Mouse (Mus musculus): ENCODE results near the gene Clic1. TPM values are rescaled to one million over a fixed set of nuclear protein-coding genes. Genes with fewer than 3 reads are reported as not detected.

Clic1 gene
- polyA plus RNA-seq, 1 experiment from 2014 or later, result 90.9 TPM

DNA sequence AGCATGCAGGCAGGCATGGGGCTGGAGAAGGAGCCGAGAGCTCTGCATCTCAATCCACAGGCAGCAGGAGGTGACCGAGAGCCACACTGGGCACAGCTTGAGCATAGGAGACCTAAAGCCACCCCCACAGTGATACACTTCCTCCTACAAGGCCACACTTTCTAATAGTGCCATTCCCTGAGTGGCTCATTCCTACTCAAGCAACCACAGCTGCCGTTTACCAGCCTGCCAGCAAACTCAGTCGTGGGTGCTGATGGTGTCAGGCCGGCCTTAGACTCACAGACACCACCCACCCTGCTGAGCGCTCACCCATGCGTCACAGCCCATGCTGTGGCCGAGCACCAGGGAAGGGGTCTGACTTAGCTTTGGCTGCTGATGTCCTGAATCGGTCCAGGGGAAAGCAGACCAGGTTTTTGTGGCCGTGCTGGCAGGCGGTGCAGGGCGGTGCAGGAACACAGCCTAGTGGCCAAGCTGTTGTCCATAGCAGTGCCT is 47.4 kb downstream of the Clic1 start:
- no peak overlapping the region; the same call in 1 of the 2 replicates for H3K9ac ChIP-seq (ENCODE audit: low read depth, low read length)
- 86% methylated on average over 12 of the region's 12 CpGs for WGBS

GRCm38 (mm10) chr17:35100196-35100765 is 50.5 kb downstream of the Clic1 start:
- no peak overlapping the region for H3K9ac ChIP-seq (ENCODE audit: low read depth, low read length)
- WGBS, result 82% methylated on average over 10 of the region's 10 CpGs
- H3K27me3 ChIP-seq (replicated peaks; ENCODE audit: control insufficient read depth, insufficient read depth, low read length), result no peaks in the 10 kb centered on the region
- no peaks in the 10 kb centered on the region for H3K4me1 ChIP-seq (ENCODE audit: control insufficient read depth, insufficient read depth, low read length)
- H3K36me3 ChIP-seq (ENCODE audit: control insufficient read depth, insufficient read depth, low read length), result peaks cover 90% of the 10 kb centered on the region
- DNase-seq (ENCODE audit: low spot score) (no peak), ATAC-seq (ENCODE audit: low read depth) (no peak)
- no peak overlapping the region for H3K27ac ChIP-seq (replicated peaks; ENCODE audit: low read depth, low read length)
- no peak overlapping the region for H3K4me3 ChIP-seq (ENCODE audit: low read depth, low read length)
- no peak overlapping the region for H3K4me2 ChIP-seq (ENCODE audit: low read depth, low read length)
- no peaks in the 10 kb centered on the region for H3K9me3 ChIP-seq (ENCODE audit: control insufficient read depth, low read length)

More for the DNA sequence above, 47.4 kb downstream of the Clic1 start:
- H3K4me2 ChIP-seq (ENCODE audit: low read depth, low read length), result no peak overlapping the region
- no peaks in the 10 kb centered on the region for H3K4me1 ChIP-seq (ENCODE audit: control insufficient read depth, insufficient read depth, low read length)
- ATAC-seq (ENCODE audit: low read depth), result no peak
- H3K4me3 ChIP-seq (ENCODE audit: low read depth, low read length), result no peak overlapping the region
- DNase-seq (ENCODE audit: low spot score), result no peak
- H3K27me3 ChIP-seq (replicated peaks; ENCODE audit: control insufficient read depth, insufficient read depth, low read length), result no peaks in the 10 kb centered on the region
- no peak overlapping the region for H3K27ac ChIP-seq (replicated peaks; ENCODE audit: low read depth, low read length)
- H3K36me3 ChIP-seq (ENCODE audit: control insufficient read depth, insufficient read depth, low read length), result peaks cover 98% of the 10 kb centered on the region
- no peaks in the 10 kb centered on the region for H3K9me3 ChIP-seq (ENCODE audit: control insufficient read depth, low read length)

DNA sequence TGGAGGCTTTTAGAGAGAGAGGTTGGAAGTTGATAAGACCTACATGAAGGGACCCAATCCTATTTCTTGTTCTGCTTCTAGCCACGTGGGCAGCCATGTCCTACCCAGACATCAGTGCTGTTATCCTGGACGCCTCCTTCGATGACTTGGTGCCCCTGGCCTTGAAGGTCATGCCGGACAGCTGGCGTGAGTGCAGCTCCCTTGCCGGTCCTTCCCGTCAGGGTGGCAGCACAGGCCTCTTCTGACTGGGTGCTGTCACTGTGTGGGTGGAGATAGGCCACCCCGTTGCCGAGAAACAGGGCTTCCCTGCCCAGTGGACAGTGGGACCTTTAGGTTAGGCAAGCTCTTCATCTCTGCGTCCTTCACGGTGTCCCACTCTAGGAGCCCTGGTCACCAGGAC is 51.4 kb downstream of the Clic1 start:
- Histone ChIP-seq H3K9ac (ENCODE audit: low read depth, low read length) (no peak overlapping the region), H3K4me1 (ENCODE audit: control insufficient read depth, insufficient read depth, low read length) (no peaks in the 10 kb centered on the region), H3K9me3 (ENCODE audit: control insufficient read depth, low read length) (no peaks in the 10 kb centered on the region), H3K4me2 (ENCODE audit: low read depth, low read length) (no peak overlapping the region), H3K27me3 (replicated peaks; ENCODE audit: control insufficient read depth, insufficient read depth, low read length) (no peaks in the 10 kb centered on the region), H3K4me3 (ENCODE audit: low read depth, low read length) (no peak overlapping the region), H3K36me3 (ENCODE audit: control insufficient read depth, insufficient read depth, low read length) (peaks cover 81% of the 10 kb centered on the region), H3K27ac (replicated peaks; ENCODE audit: low read depth, low read length) (no peak overlapping the region)
- DNase-seq (ENCODE audit: low spot score) (no peak), ATAC-seq (ENCODE audit: low read depth) (no peak)
- WGBS, result 87% methylated on average over 10 of the region's 11 CpGs

DNA sequence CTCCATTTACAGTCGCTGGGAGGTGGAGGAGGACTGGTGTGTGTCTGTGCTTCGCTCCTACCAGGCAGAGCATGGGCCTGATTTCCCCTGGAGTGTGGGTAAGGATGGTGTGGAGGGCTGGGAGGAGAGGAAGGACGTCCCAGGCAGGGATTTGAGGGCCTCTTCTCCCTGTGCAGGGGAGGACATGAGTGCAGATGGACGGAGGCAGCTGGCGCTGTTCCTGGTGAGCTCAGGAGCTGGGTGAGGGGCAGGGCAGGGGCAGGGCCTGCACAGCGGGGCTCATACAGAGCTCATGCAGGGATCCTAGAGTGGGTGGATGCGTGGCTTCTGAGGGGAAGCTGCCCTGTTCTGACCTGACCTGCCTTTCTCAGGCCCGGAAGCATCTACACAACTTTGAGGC is 52.5 kb downstream of the Clic1 start:
- peak; percentile 39 for DNase-seq (ENCODE audit: low spot score)
- Histone ChIP-seq H3K27ac (replicated peaks; ENCODE audit: low read depth, low read length) (no peak overlapping the region), H3K9me3 (ENCODE audit: control insufficient read depth, low read length) (no peaks in the 10 kb centered on the region), H3K4me1 (ENCODE audit: control insufficient read depth, insufficient read depth, low read length) (no peaks in the 10 kb centered on the region), H3K36me3 (ENCODE audit: control insufficient read depth, insufficient read depth, low read length) (peaks cover 70% of the 10 kb centered on the region), H3K4me3 (ENCODE audit: low read depth, low read length) (no peak overlapping the region), H3K27me3 (replicated peaks; ENCODE audit: control insufficient read depth, insufficient read depth, low read length) (no peaks in the 10 kb centered on the region), H3K9ac (ENCODE audit: low read depth, low read length) (no peak overlapping the region), H3K4me2 (ENCODE audit: low read depth, low read length) (no peak overlapping the region)
- peak; percentile 60 for ATAC-seq (ENCODE audit: low read depth)
- WGBS, result 62% methylated on average over 6 of the region's 8 CpGs

- DNase-seq (ENCODE audit: low spot score) (no peak), ATAC-seq (ENCODE audit: low read depth) (no peak)
- no peaks in the 10 kb centered on the region for H3K27me3 ChIP-seq (replicated peaks; ENCODE audit: control insufficient read depth, insufficient read depth, low read length)
- H3K27ac ChIP-seq (replicated peaks; ENCODE audit: low read depth, low read length), result no peak overlapping the region
- H3K9me3 ChIP-seq (ENCODE audit: control insufficient read depth, low read length), result no peaks in the 10 kb centered on the region
- peaks cover 61% of the 10 kb centered on the region for H3K36me3 ChIP-seq (ENCODE audit: control insufficient read depth, insufficient read depth, low read length)
- no peaks in the 10 kb centered on the region for H3K4me1 ChIP-seq (ENCODE audit: control insufficient read depth, insufficient read depth, low read length)
- no peak overlapping the region for H3K4me2 ChIP-seq (ENCODE audit: low read depth, low read length)
- 70% methylated on average over 6 of the region's 6 CpGs for WGBS
- no peak overlapping the region for H3K9ac ChIP-seq (ENCODE audit: low read depth, low read length)
- H3K4me3 ChIP-seq (ENCODE audit: low read depth, low read length), result no peak overlapping the region
Measured at GRCm38 (mm10) chr17:35103221-35103690, 53.5 kb downstream of the Clic1 start.

DNA sequence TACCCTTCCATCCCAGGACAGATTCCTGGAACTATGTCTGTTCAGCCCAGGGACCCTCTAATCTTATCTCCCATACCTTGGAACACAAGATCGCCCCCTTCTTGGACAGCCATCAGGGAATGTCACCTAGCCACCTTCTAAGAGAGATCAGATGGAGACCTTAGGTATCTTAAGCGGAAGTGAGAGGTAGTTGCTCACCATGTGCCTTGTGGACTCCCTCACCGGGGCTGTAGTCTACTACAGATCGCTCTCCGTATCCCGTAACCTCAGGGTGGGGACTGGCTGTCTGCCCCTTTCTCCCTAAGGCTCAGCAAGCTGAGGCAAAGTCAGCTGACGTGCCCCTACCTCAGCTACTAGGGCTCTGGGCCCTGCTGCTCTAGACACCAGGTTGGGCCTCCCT is 54.3 kb downstream of the Clic1 start:
- DNase-seq (ENCODE audit: low spot score) (no peak), ATAC-seq (ENCODE audit: low read depth) (no peak)
- Histone ChIP-seq H3K4me2 (ENCODE audit: low read depth, low read length) (no peak overlapping the region), H3K36me3 (ENCODE audit: control insufficient read depth, insufficient read depth, low read length) (peaks cover 53% of the 10 kb centered on the region), H3K9ac (ENCODE audit: low read depth, low read length) (no peak overlapping the region), H3K4me1 (ENCODE audit: control insufficient read depth, insufficient read depth, low read length) (no peaks in the 10 kb centered on the region), H3K4me3 (ENCODE audit: low read depth, low read length) (no peak overlapping the region), H3K27me3 (replicated peaks; ENCODE audit: control insufficient read depth, insufficient read depth, low read length) (no peaks in the 10 kb centered on the region), H3K27ac (replicated peaks; ENCODE audit: low read depth, low read length) (no peak overlapping the region), H3K9me3 (ENCODE audit: control insufficient read depth, low read length) (no peaks in the 10 kb centered on the region)
- 89% methylated on average over 7 of the region's 7 CpGs for WGBS

GRCm38 (mm10) chr17:35104754-35105153 is 55.0 kb downstream of the Clic1 start:
- ATAC-seq (ENCODE audit: low read depth) (no peak), DNase-seq (ENCODE audit: low spot score) (no peak)
- Histone ChIP-seq H3K9ac (ENCODE audit: low read depth, low read length) (no peak overlapping the region), H3K27me3 (replicated peaks; ENCODE audit: control insufficient read depth, insufficient read depth, low read length) (no peaks in the 10 kb centered on the region), H3K27ac (replicated peaks; ENCODE audit: low read depth, low read length) (no peak overlapping the region), H3K4me1 (ENCODE audit: control insufficient read depth, insufficient read depth, low read length) (no peaks in the 10 kb centered on the region), H3K9me3 (ENCODE audit: control insufficient read depth, low read length) (no peaks in the 10 kb centered on the region), H3K4me3 (ENCODE audit: low read depth, low read length) (no peak overlapping the region), H3K36me3 (ENCODE audit: control insufficient read depth, insufficient read depth, low read length) (peaks cover 46% of the 10 kb centered on the region), H3K4me2 (ENCODE audit: low read depth, low read length) (no peak overlapping the region)
- WGBS, result 81% methylated on average over 6 of the region's 6 CpGs

- peak; percentile 57 for DNase-seq (ENCODE audit: low spot score)
Measured at GRCm38 (mm10) chr17:35105740-35106389, 56.1 kb downstream of the Clic1 start.

More at GRCm38 (mm10) chr17:35105740-35106389, 56.1 kb downstream of the Clic1 start:
- no peaks in the 10 kb centered on the region for H3K4me1 ChIP-seq (ENCODE audit: control insufficient read depth, insufficient read depth, low read length)
- H3K4me3 ChIP-seq (ENCODE audit: low read depth, low read length), result 0 out of 2 replicates have a peak overlapping the region, but pooled peaks have one; percentile 1
- no peaks in the 10 kb centered on the region for H3K9me3 ChIP-seq (ENCODE audit: control insufficient read depth, low read length)
- no peak overlapping the region for H3K27ac ChIP-seq (replicated peaks; ENCODE audit: low read depth, low read length)
- 0 out of 2 replicates have a peak overlapping the region, but pooled peaks have one; percentile 40 for H3K9ac ChIP-seq (ENCODE audit: low read depth, low read length)
- H3K4me2 ChIP-seq (ENCODE audit: low read depth, low read length), result peak overlapping the region; percentile 27
- H3K27me3 ChIP-seq (replicated peaks; ENCODE audit: control insufficient read depth, insufficient read depth, low read length), result no peaks in the 10 kb centered on the region
- peaks cover 35% of the 10 kb centered on the region for H3K36me3 ChIP-seq (ENCODE audit: control insufficient read depth, insufficient read depth, low read length)
- 22% methylated on average over 13 of the region's 13 CpGs for WGBS
- ATAC-seq (ENCODE audit: low read depth), result 0 out of 2 replicates have a peak, but pooled peaks have one; percentile 24
